Comparison of ENCODE assay signal across 14 mouse cellular contexts in genomic region chr9:82527867-82528385, GRCm38 (mm10).
"Had no signal": no experiment of that assay in that cellular context is flagged by ENCODE, and none has a peak within 500 bp of the region (broad histone marks: within the 10 kb centered on the region; RNA-seq: fewer than 3 reads in every experiment).

No protein-coding gene starts in this region.

- H3K36me3 ChIP-seq: limb, embryonic 12.5 days; liver, embryonic 13.5 days; lung, embryonic 15.5 days had no signal

- DNase-seq: kidney, postnatal 25 days; liver; liver, embryonic 13.5 days; liver, postnatal 0 days; lung, postnatal 14 days; right cerebral cortex, postnatal 25 days; thymus, postnatal 36 days had no signal

- H3K4me1 ChIP-seq: limb, embryonic 12.5 days; liver, embryonic 13.5 days; lung, embryonic 15.5 days; megakaryocyte, embryonic 14.5 days had no signal

- H3K27ac ChIP-seq: left cerebral cortex, adult 2 months; limb, embryonic 12.5 days; liver, embryonic 13.5 days; lung, embryonic 15.5 days; macrophage had no signal

- ATAC-seq: liver, postnatal 0 days; midbrain, embryonic 16.5 days had no signal

- H3K9ac ChIP-seq: limb, embryonic 12.5 days; liver, embryonic 13.5 days; liver, postnatal 0 days; lung, embryonic 15.5 days had no signal

- H3K4me3 ChIP-seq: left cerebral cortex, adult 2 months; limb, embryonic 12.5 days; liver, embryonic 13.5 days; lung, embryonic 15.5 days; megakaryocyte, embryonic 14.5 days had no signal

- H3K27me3 ChIP-seq: limb, embryonic 12.5 days; liver, embryonic 13.5 days; lung, embryonic 15.5 days; megakaryocyte, embryonic 14.5 days had no signal

- H3K4me2 ChIP-seq: limb, embryonic 12.5 days; liver, embryonic 13.5 days; lung, embryonic 15.5 days; midbrain, embryonic 11.5 days had no signal

- H3K9me3 ChIP-seq: limb, embryonic 12.5 days; liver, embryonic 13.5 days; lung, embryonic 15.5 days; megakaryocyte, embryonic 14.5 days had no signal
